Mouse (Mus musculus) Patski (cell line): Measurements from ENCODE around the gene Ocln. TPM values are rescaled to one million over a fixed set of nuclear protein-coding genes. Genes with fewer than 3 reads are reported as not detected.

ENCODE experiments used
- ATAC-seq: fragments of 100-300 bp; one replicate; pipeline ENCODE4 v1.8.0; 2021
- CTCF ChIA-PET: fragments of 350-600 bp; sonication (Branson Sonifier 250); formaldehyde crosslinking; loops from one replicate; lab custom pipeline; 2022; ENCODE audit warnings: inconsistent platforms; lab: Charles Lee
- POLR2A ChIA-PET: fragments of 350-600 bp; sonication (Branson Sonifier 250); formaldehyde crosslinking; loops from one replicate; lab custom pipeline; 2022; ENCODE audit warnings: antibody characterized with exemption, inconsistent platforms; lab: Charles Lee
- DNase-seq: peaks from one replicate; pipeline ENCODE4 v3.0.0-alpha.2; 2011; ENCODE audit warnings: low read depth, low spot score
- H3K27me3 ChIP-seq: fragments of 371-371 bp; one replicate; pipeline ENCODE4 v1.5.1; 2021
- CTCF ChIP-seq: fragments of 100-300 bp; IDR thresholded peaks from one replicate; pipeline ENCODE4 v1.5.1; 2021
- in situ Hi-C: fragments of 300-500 bp; cut with MboI; formaldehyde crosslinking; loops from 3 replicates; pipeline ENCODE4 v1.11.1; 2018; ENCODE audit warnings: low pct_unique_long_range_greater_than_20kb, mixed read lengths
- polyA plus RNA-seq: library from polyadenylated mRNA; unstranded; gene quantifications from one replicate; pipeline ENCODE4 v1.2.3, GENCODE M21; 2021

Ocln gene
- polyA plus RNA-seq, 1 experiment from 2014 or later: 12.1 TPM

DNA sequence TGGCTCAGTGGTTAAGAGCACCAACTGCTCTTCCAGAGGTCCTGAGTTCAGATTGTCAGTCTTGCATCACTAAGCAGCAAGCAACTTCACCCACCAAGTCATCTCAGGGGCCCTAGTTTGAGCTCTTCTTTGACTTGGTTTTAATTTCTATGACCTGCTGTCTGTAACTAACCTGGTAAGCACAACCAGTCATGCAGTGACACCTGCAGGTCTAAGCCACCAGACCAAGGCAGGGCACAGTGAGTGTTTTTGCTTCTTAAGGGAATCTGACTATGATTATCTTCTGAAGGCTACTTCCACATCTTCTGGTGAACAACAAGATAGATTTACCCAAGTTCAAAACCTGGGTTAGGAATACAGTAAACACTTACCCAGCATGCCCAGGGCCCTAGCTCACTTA is 27.4 kb upstream of the Ocln start:
- no peak for DNase-seq
- ChIA-PET CTCF (interaction anchor here (0.8 kb wide), 1 partner anchor 88 kb away, joined by 3 read pairs; no protein-coding TSS in a partner anchor), POLR2A (no interaction called here)
- H3K27me3 ChIP-seq: no peaks in the 10 kb centered on the region
- in situ Hi-C loops: no loop called here
- no peak for ATAC-seq
- peak; percentile 38 for TF ChIP-seq CTCF

DNA sequence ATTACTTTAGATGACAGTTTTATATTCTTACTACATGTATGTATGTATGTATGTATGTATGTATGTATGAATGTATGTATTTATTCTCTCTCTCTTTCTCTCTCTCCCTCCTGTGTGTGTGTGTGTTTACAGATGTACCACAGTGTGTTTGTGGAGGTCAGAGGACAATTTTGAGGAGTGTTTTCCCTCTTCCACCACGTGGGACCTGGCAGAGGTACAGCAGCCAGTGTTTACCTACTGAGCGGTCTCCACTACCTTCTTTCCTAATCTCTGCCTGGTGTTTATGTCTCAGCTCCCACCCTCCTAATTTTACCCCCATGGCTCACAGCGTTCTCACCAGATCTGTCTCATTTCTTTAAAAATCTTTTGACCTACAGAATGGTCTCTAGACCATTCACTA is 26.7 kb upstream of the Ocln start:
- no peaks in the 10 kb centered on the region for H3K27me3 ChIP-seq
- ChIA-PET POLR2A (no interaction called here), CTCF (interaction anchor here (0.8 kb wide), 1 partner anchor 88 kb away, joined by 3 read pairs; no protein-coding TSS in a partner anchor)
- DNase-seq (no peak), ATAC-seq (no peak)
- in situ Hi-C loops: no loop called here
- no peak for TF ChIP-seq CTCF

DNA sequence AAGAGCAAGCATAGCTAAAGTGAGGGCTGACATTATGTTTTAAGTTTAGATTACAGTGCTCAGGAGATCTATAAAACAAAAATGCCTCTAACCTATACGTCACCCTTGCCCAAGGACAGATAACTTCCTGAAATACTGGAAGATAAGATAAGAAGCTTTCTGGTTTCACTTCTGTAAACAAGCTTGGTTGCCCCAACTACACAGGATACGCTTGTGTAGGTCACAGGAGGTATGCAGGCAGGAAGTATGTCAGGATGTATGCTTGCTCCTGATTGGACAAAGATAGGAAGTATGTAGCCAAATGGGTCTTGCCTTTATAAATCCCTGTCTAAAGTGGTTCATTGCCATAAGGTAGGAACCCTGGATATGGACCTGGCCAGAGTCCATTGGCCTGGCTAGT is 23.4 kb upstream of the Ocln start:
- in situ Hi-C loops: no loop called here
- CTCF ChIA-PET: interaction anchor here (0.6 kb wide), 1 partner anchor 29 kb away, joined by 3 read pairs; no protein-coding TSS in a partner anchor
- ATAC-seq (no peak), DNase-seq (no peak)
- H3K27me3 ChIP-seq: no peaks in the 10 kb centered on the region
- TF ChIP-seq CTCF: no peak
- POLR2A ChIA-PET: no interaction called here

DNA sequence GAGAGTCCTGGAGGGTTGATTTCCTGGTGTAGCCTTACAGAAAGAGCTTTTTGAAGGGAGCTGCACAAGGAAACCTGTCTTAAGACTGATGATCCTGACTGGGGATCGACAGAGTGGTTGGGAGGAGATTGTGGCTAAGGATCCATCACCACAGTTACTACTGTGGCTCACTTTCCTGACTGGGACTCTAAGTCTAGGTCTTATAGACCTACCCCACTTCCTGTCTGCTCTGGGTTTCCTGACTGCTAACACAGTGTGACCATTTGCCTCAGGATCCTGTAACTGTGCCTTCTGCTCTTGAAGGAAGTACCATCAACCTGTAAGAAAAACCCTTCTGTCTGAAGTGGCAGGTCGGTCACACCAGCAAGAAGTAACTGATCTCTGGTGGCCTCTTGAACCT is 18.2 kb upstream of the Ocln start:
- H3K27me3 ChIP-seq: peaks cover 7% of the 10 kb centered on the region
- TF ChIP-seq CTCF: no peak
- ChIA-PET CTCF (no interaction called here), POLR2A (no interaction called here)
- no peak for DNase-seq
- in situ Hi-C loops: no loop called here
- no peak for ATAC-seq

DNA sequence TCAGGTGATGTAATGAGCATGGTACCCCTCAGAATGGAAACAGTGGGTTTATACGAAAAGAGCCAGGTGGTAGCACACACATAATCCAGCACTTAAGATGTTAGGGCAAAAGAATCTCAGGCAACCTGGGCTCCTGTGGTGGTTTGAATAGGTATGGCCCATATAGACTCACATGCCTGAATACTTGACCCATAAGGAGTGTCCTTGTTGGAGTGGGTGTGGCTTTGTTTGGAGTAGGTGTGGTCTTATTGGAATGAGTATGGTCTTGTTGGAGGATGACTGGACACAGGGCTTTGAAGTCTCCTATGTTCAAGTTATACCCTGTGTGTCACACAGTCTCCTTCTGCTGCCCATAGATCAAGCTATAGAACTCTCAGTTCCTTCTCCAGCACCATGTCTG is 15.8 kb upstream of the Ocln start:
- ChIA-PET CTCF (no interaction called here), POLR2A (no interaction called here)
- in situ Hi-C loops: no loop called here
- peaks cover 9% of the 10 kb centered on the region for H3K27me3 ChIP-seq
- no peak for ATAC-seq
- TF ChIP-seq CTCF: no peak
- no peak for DNase-seq

DNA sequence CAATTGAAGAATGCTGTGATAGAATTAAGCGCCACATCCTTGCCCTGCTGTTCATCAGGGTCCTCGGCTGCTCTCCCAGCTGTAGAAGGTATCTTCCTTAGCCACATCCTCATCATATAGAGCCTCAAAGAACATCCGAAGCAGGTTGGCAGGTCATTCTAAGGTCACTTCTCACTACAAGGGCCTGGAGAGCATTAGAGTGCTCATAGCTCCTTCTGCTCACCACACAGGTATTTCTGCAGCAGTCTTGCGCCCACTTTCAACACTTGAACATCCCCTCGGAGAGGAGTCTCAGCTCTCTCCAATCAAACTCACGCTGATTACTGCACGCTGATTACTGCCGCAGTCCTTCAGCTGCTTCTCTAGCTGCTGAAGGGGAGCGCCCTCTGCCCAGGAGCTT is 6.9 kb upstream of the Ocln start:
- TF ChIP-seq CTCF: no peak
- POLR2A ChIA-PET: no interaction called here
- CTCF ChIA-PET: no interaction called here
- ATAC-seq (no peak), DNase-seq (no peak)
- H3K27me3 ChIP-seq: peaks cover 7% of the 10 kb centered on the region
- in situ Hi-C loops: loop anchor here (10.0 kb wide), 1 partner anchor 65 kb away; the partner anchor contains the start of gene Gtf2h2

DNA sequence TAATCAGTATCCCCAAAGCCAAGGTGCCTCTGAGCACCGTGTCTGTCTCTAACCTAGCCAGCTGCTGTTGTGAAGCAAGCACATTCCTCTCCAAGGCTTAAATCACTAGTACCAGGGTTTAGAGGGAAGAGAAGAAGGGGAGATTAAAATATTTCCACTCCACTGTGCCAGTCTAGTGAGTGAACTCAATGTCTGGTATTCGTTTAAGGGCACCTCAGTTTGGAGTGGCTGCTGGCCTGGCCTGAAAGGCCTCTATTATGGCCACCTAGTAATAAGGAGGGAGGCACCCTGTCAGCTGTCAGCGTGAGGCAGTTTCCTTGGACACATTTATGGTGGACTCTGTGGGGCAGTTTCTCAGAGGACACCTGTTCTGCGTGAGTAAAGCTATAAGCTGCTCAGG is 4.5 kb upstream of the Ocln start:
- TF ChIP-seq CTCF: no peak
- ATAC-seq: no peak
- in situ Hi-C loops: loop anchor here (10.0 kb wide), 1 partner anchor 62 kb away; the partner anchor contains the start of gene Gtf2h2
- POLR2A ChIA-PET: interaction anchor here (0.5 kb wide), 1 partner anchor 21 kb away, joined by 6 read pairs; no protein-coding TSS in a partner anchor
- CTCF ChIA-PET: interaction anchor here (2.4 to 2.6 kb wide), 2 partner anchors 9 to 64 kb away, joined by 5 to 7 read pairs; partner anchors contain the start of gene Gtf2h2
- H3K27me3 ChIP-seq: peaks cover 14% of the 10 kb centered on the region
- DNase-seq: no peak

DNA sequence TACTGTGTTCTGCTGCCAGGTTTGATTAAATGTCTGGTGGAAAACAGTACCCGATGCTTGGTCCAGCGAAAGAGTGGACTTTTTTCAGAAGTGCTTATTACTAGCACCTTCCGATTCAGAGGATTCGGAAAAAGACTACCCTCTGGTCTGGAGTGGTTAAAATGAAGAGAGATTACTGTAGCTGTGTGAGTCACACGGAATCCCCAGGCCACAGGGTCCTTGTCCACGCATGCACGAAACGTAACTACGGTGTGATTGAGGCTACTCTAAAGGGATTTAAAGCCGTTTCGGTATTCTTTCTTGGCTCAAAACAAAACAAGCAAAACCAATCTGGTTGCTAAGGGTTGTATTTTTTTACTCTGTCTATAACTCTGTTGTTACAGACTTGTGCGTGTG is 522 bp upstream of the Ocln start:
- ChIA-PET CTCF (no interaction called here), POLR2A (interaction anchor here (0.7 kb wide), 1 partner anchor 42 kb away, joined by 3 read pairs; no protein-coding TSS in a partner anchor)
- no peak for TF ChIP-seq CTCF
- H3K27me3 ChIP-seq: peaks cover 27% of the 10 kb centered on the region
- in situ Hi-C loops: loop anchor here (10.0 kb wide), 1 partner anchor 58 kb away; the partner anchor contains the start of gene Gtf2h2
- ATAC-seq (no peak), DNase-seq (no peak)

DNA sequence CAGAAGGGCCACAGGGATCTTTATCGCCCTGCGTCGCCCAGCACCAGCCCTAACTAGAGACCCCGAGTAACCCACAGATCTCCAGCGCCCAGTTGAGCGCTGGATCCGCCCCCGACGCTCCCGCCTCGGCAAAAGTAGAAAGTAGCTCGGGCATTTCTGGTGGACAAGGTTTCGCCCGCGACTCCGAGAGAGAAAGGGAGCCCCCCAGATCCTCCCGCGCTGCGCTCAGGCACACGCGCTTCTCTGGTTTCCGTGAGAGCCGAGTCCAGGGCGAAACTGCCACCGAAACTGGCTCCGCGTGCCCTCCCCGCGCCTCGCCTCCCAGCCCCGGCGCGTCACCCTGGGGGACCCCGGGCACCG is 529 bp downstream of the Ocln start:
- in situ Hi-C loops: loop anchor here (10.0 kb wide), 1 partner anchor 57 kb away; the partner anchor contains the start of gene Gtf2h2
- DNase-seq (no peak), ATAC-seq (peak; percentile 56)
- H3K27me3 ChIP-seq: peaks cover 27% of the 10 kb centered on the region
- POLR2A ChIA-PET: interaction anchor here (0.6 to 1.0 kb wide), 2 partner anchors 20 to 60 kb away, joined by 3 read pairs; partner anchors contain the start of gene Gtf2h2
- no peak for TF ChIP-seq CTCF
- CTCF ChIA-PET: no interaction called here

DNA sequence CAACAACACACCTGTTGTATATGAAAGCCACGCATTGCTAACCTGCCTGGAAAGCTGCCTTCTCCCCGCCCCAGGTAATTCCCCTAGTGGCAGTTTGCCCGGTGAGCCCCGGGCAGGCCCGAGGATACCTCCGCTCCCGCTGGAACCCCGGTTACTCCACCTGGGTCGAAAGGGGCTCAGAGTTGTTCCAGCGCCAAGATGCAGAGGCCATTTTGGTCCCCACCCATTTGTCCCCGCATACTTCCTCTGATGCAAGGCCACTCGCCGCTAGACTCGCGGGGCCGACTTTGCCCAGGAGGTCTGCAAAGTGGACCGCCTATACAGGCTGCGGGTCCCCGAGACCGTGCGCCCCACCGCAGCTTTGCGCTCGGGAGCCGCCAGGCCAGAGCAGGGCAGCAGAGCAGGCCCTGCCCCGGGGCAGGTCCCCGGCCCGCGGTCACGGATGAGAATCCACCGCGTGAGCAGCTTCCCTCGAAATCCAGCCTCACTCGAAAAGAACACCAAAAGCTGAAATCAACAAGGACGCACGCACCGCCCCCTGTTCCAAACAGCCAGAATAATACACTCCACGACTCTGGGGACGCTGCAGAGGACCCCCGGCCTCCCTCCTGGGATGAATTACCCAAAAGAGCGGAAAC is 1.0 kb downstream of the Ocln start:
- DNase-seq (no peak), ATAC-seq (peak; percentile 7)
- ChIA-PET CTCF (no interaction called here), POLR2A (interaction anchor here (0.6 to 1.0 kb wide), 2 partner anchors 19 to 59 kb away, joined by 3 read pairs; partner anchors contain the start of gene Gtf2h2)
- TF ChIP-seq CTCF: no peak
- in situ Hi-C loops: loop anchor here (10.0 kb wide), 1 partner anchor 57 kb away; the partner anchor contains the start of gene Gtf2h2
- H3K27me3 ChIP-seq: peaks cover 27% of the 10 kb centered on the region

DNA sequence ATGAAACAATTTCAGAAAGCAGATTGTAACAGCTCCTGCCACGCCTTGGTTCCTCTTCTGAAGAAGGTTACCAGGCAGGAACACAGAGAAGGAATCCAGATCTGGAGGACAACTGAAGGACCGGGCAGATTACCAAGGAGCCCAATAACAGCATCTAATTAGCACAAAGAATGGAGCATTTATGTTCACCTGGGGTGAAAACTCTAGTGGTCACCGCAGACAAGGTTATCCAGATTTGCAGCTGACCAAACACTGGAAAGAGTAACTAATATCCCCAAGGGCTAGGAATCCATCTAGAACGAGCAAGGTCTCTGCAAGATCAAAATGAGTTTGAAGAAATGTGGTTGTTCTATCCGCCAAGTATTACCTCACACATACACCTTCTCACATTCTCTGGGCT is 5.2 kb downstream of the Ocln start:
- ATAC-seq (no peak), DNase-seq (no peak)
- ChIA-PET CTCF (interaction anchor here (0.7 kb wide), 1 partner anchor 29 kb away, joined by 3 read pairs; no protein-coding TSS in a partner anchor), POLR2A (no interaction called here)
- TF ChIP-seq CTCF: no peak
- peaks cover 13% of the 10 kb centered on the region for H3K27me3 ChIP-seq
- in situ Hi-C loops: no loop called here
